Mouse (Mus musculus) heart, postnatal 25 days (tissue): ENCODE data around the gene Pip4k2a. TPM values are rescaled to one million over a fixed set of nuclear protein-coding genes. Genes with fewer than 3 reads are reported as not detected.
A peak's percentile ranks its signal among the peaks of the same experiment; 100 is the strongest.
"Not testable (repeated sequence)": the region's sequence is repeated elsewhere in the genome, so short reads cannot be mapped to it uniquely, and the experiment has no call there.

Experiments used
- DNase-seq: peaks from one replicate; pipeline ENCODE4 v3.0.0; 2022; ENCODE audit warnings: low spot score
- intact Hi-C: fragments of 180-260 bp; cut with DNase I; formaldehyde crosslinking; loops from one replicate; pipeline ENCODE4 v1.15.1; 2025
- total RNA-seq, 2 experiments: library from RNA; stranded (reverse); gene quantifications; 2 replicates each; pipeline ENCODE4 v1.2.3; 2021

The Pip4k2a gene
- total RNA-seq, 2 experiments from 2014 or later, result 7.1 to 7.6 TPM

DNA sequence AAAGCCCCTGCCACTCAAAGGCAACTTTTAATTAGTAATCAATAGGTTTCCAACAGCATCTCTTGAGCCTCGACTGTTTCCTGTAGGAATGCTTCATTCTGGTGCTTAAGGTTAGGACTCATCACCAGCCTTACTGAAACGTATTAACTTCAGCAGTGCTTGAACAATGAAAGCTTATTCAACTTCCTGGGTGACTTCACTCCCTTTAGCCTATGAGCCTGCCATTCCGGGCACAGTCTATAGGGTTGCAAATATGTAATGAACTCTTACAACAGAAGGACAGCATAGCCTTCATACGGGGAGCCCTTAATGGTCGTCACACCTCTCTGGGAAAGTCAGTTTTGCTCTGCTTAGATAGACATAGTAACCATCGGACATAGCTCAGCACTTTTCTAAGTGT is 87.7 kb downstream of the Pip4k2a start:
- intact Hi-C loops, result no loop called here
- no peak for DNase-seq

DNA sequence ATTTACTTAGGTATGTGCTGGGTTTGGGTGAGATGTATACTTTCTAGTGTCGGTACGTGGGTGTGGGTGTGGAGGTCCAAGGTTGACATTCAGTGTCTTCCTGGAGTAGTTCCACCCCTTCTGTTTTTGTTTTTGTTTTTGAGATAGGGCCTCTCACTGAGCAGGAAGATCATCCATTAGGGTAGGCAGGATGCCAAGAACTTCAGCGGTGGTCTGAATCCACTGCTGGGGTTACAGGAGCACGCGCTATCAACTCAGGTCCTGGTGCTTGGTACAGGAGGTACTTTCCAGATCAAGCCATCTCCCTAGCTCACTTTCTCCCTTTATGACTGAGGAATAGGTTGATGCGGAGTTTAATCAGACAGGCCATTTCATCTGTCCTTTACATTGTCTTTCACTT is 88.2 kb downstream of the Pip4k2a start:
- no peak for DNase-seq

DNA sequence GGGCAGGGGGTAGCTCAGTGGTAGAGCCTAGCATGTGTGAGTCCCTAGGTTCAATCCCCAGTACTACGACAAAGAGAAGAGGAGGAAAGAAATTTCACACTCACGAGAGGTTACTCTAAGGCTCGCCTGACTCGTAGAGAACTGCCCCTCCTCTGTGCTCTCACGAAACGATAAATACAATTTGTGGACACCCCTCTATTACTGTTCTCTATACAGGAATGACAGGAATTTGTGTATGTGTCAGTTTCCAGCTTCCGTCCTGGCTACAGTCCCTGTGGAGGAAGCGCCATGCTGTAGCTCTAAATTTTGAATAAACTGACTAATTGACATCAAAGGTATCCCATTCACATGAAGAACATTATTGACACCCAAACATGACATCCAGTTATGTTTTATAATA is 90.7 kb downstream of the Pip4k2a start:
- no peak for DNase-seq
- intact Hi-C loops, result no loop called here

More for the DNA sequence above, 88.2 kb downstream of the Pip4k2a start:
- intact Hi-C loops, result no loop called here

DNA sequence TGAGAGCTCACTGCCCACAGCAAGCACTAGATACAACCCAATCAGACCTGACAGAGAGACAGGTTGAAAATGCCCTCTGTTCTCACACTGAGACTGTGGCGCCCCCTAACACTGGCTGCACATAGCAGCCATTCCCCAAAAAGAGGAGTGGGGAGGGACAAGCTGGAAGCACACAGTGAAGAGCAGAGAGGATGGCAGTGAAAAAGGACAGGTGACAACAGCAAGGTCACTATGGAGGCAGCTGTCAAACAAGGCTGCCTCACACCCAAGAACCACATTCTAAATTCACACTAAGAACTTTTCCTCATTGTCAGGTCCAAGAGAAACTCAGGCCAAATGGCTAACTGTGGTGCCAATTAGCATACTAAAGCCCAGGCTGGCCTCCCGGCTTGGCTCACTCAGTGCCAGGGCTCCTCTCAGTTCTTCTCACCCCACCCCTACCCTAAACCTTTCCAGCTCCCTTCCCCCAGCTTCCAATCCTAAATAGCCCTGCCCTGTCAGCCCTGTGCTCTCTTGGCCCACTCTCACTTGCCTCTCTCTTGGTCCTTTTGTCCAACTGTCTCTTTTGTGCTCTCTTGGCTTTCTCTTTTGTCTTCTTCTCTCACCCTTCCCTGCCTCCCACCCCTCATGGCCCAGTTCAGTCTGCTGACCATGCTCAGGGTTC is 91.4 kb downstream of the Pip4k2a start:
- no peak for DNase-seq
- intact Hi-C loops, result no loop called here

DNA sequence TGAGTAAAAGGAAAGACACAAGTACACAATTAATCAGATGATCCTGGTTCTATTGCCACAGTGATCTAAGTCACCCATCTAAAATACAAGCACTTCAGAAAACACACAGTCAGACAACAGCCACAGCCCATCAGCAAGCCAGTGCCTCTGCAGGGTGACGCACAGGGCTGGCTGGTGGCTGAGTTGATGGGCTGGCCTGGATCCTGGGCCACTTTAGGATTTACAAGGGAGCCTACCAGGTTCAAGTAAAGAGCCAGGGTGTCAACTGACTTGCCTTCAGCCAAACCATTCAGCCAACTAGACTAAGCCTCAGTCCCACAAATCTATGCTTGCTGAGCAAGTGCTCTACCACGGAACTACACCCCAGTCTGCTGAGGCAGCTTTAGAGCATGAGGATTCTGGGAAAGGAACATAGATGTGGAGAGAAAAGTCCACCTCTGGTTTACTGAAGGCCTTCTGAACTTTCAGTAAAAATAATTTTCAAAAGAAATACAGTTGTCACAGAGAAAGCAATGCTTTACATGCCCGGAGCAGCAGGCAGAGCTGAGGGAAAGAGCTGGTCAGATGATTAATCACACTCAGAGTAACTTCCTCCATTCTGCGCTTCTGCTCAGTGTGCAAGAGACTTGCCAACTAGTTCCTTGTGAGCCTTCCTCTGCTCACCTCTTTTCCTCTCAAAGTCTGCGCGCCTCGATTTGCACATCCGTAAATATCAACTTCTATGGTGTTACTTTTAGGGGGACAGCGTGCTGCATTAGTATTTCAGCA is 94.4 kb downstream of the Pip4k2a start:
- intact Hi-C loops, result no loop called here

DNA sequence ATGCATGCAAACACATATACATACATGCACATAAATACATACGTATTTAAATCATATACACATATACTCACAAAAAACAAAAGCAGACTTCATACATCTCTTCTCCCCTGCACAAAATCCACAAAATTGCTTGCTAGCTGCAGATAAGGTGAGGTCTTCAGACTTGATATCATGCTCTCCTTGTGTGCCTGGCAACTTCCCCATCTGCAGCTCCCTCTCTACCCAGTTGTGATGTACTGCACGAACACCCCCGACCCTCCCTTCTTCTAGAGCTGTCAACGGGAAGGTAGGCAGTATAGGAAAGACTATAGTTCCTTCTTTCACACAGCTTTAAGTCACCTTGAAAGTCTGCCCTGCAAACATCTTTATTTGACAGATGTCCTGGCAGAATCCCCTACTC is 96.8 kb downstream of the Pip4k2a start:
- intact Hi-C loops, result no loop called here
- no peak for DNase-seq

More for the DNA sequence above, 94.4 kb downstream of the Pip4k2a start:
- DNase-seq, result no peak

DNA sequence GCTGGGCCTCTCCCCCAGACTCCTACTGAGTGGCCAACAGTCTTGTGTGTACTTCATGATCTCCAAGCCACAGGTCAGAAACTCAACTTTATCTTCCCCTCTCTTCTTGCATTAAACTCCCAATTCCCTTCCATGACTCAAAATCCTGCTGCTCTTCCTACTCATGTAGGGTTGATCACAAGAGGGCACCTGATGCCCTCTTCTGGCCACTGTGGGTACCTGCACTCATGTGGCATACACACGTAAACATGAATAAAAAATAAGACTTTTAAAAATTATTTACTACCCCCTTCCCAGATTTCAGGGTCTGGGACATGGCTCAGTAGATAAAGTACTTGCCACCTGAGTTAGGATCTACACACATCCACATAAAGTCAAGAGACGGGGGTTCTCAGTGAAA is 97.3 kb downstream of the Pip4k2a start:
- intact Hi-C loops, result no loop called here

DNA sequence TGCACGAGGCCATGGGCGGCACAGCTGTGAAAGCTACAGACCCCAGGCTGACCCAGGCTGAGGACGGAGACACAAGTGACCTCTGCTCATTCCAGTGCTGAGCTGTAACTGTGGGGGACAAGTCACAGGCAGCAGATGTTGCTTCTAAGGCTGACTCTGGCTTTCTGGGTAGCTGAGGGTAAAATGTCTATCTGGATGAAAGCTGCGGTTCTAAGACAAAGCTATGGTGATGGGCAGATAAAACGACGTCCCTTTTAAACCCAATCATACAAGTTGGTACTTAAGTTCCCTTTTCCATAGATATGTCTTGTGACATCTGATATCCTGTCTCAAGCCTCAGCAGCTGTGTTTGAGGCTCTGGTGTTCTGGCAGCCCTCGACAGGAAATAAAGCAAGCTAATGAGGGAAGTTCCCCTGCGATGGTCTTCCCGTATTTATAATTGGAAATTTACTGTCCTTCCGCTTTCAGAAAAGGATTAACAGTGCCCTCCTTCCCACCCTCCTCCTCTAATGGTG is 100.1 kb downstream of the Pip4k2a start:
- intact Hi-C loops, result loop anchor here (5.0 kb wide), 1 partner anchor 100 kb away; the partner anchor contains the start of genes 4930426L09Rik and Pip4k2a
- peak; percentile 4 for DNase-seq

More for the DNA sequence above, 97.3 kb downstream of the Pip4k2a start:
- DNase-seq, result no peak

DNA sequence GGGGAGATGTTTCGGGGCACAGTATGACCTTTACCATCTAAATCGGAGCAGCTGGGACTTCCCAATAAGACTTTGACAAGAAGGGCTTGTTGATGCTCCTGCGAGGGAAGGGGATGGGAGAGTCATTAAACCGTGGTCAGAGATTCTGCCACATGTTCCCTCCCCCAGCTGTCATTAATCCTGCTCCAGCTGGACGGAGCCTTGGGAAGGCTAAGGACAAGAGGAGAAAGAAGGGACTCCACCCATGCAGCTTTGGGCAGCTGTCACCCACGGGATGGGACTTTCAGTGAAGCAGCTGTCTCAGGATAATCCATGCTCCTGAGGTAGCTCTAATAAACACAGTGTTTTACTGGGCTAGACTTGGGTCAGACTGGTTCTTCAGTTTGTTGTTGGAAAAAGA is 101.9 kb downstream of the Pip4k2a start:
- peak; percentile 8 for DNase-seq
- intact Hi-C loops, result loop anchor here (5.0 kb wide), 1 partner anchor 101 kb away; the partner anchor contains the start of genes 4930426L09Rik and Pip4k2a

DNA sequence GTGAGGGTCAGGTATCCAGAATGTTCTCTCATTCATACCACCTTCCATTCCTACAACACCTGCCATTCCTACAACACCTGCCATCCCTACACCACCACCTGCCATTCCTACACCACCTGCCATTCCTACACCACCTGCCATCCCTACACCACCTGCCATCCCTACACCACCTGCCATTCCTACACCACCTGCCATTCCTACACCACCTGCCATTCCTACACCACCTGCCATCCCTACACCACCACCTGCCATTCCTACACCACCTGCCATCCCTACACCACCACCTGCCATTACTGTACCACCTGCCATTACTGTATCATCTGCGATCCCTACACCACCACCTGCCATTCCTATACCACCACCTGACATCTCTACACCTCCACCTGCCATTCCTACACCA is 104.6 kb downstream of the Pip4k2a start:
- intact Hi-C loops, DNase-seq: not testable (repeated sequence)

DNA sequence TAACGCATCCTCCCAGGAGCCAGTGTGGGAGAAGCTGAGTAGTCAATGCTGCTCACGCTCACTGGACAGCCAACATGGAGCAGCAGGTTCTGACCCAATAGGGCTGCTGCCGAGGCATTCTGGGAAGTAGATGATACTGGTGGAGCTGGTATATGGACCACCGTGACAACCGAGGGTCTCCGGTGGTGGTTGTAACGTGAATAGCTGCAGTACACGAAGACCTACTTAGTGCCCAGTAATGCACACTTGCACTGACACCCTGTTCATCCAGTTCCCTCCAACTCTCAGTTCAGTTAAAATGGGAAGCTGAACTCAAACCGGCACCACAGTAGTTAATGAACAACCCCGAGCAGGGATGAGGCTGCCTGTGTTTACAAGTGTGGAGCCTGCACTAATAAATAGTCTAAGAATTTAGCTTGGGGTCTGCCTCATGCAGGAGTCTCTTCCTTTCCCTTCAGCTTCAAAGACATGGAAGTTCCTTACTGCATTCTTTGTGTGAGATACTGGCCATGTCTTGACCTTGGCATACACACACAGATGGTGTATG is 105.9 kb downstream of the Pip4k2a start:
- DNase-seq, result no peak
- intact Hi-C loops, result no loop called here

DNA sequence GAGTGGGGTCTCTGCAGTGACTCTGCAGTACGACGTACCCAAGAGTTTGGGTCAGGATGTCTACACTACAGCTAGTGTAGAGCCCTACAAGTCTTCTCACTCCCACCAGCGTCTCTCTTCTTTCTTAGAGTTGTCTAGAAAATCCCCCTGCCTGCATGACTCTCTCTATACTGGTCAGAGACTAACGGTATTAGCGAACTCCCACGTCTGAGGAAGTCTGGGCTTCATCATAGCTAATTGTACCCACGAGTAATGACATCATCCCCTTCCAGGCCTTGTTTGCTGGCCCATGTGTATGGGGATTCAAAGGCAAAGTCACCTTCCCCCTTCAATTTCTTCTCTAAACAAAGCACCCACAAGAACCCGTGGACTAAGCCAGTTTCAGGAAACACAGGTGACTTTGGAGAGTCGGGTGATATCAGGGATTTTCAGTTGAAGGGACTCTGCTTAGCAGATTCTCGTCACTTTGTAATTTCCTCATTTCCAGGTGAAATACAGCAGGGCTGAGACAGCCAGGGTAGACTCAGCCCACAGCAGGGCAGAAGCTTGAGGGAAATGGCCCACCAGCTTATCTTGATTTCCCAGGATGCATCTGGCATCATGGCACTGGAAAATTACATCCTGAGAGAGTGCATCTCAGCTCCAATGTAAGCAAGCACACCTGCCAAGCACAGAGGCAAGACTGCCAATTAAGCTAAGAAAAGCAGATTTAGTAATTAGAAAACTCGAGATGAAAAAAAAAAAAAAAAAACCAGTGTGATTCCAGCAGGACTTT is 107.5 kb downstream of the Pip4k2a start:
- intact Hi-C loops, result no loop called here
- no peak for DNase-seq

DNA sequence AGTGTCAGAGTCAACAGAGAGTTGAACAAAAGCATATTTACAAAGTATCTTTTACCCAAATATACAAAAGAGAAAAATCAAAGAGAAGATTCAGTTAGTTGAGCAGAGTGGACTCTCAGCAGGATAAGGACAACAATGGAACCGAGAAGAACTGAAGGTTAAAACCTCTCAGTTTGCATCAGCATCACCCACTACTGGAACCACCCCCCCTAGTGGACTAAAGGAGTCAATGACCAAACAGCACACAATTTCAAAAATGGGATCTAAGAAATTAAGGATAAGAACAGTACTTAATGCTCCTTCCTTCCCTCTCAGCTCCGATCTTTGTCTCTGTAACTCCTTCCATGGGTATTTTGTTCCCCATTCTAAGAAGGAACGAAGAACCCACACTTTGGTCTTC is 113.6 kb downstream of the Pip4k2a start:
- intact Hi-C loops, result no loop called here
- DNase-seq, result no peak

DNA sequence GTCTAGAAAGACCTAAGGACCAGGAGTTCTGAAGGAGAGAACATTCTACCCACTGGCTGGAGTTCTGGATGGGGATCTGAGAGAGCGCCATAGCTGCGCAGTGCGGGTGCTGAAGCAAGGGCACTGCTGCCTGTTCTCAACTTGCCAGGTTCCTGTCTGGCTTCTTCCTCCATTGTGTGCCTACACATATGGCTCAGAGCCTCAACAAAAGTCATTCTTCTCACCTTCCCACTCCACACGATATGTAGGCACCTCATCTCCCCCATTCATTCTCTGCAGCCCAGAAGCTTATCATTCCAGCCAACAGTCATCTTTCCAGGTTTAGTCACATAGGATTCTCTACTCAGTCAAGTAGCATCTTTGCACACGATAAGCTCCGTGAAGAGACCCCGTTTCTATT is 123.3 kb downstream of the Pip4k2a start:
- intact Hi-C loops, result loop anchor here (5.0 kb wide), 3 partner anchors 123 to 468 kb away; partner anchors contain the start of genes 4930426L09Rik and Pip4k2a

DNA sequence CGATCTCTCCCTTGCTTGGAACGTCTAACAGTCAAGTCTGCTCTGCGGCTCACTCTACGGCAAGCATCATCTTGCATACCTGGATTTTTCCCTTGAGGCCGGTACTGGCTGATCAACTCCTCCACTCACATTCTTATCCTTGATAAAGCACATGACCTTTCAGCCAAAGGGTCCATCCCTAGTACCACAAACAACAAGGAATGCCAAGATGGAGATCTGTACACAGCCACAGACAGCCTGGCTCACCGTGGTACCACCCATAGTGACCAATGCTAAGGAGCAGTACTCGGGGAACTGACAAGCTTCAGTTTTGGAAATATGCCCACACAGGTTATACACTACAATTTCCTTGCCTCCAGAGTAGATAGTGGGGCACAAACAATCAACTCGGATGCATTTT is 123.9 kb downstream of the Pip4k2a start:
- intact Hi-C loops, result loop anchor here (5.0 kb wide), 3 partner anchors 123 to 468 kb away; partner anchors contain the start of genes 4930426L09Rik and Pip4k2a
- no peak for DNase-seq

More for the DNA sequence above, 123.3 kb downstream of the Pip4k2a start:
- no peak for DNase-seq

DNA sequence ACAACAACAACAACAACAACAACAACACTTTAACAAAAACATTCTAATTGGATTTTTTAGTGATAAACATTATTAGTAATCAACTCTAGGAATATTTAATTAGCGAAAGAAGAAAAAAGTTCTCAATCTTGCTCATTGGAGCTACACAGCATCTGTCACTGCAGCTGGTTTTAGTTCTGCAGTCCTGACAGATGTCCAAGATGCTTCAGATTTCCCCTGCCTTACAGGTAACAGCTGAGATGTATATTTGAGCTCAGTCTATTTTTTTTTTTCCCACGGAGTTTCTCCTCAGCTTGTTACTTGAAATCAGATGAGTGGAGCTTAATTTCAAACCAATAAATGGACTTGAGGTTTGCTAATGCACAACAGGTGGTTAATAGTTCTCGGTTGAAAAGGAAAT is 124.5 kb downstream of the Pip4k2a start:
- intact Hi-C loops, result loop anchor here (2.0 to 5.0 kb wide), 4 partner anchors 124 to 469 kb away; partner anchors contain the start of genes 4930426L09Rik and Pip4k2a
- no peak for DNase-seq

DNA sequence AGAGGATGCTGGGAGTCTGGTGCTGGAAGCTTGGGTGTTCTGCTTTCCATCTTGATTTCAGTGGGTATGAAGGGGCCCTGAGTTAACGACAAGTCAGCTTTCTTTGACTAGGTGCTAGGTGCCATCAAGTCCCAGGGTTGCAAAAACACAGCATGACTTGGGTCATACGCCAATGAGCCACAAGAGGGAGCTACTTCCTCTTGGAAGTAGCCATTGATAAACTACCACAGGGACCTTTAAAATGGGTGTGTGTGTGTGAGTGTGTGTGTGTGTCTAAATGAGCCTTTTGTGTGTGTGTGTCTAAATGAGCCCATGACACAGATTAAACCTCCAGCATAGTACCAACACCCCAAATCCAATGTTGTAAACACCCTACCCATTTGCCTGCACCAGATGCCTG is 125.1 kb downstream of the Pip4k2a start:
- DNase-seq, result peak; percentile 32
- intact Hi-C loops, result loop anchor here (2.0 to 5.0 kb wide), 4 partner anchors 125 to 470 kb away; partner anchors contain the start of genes 4930426L09Rik and Pip4k2a

DNA sequence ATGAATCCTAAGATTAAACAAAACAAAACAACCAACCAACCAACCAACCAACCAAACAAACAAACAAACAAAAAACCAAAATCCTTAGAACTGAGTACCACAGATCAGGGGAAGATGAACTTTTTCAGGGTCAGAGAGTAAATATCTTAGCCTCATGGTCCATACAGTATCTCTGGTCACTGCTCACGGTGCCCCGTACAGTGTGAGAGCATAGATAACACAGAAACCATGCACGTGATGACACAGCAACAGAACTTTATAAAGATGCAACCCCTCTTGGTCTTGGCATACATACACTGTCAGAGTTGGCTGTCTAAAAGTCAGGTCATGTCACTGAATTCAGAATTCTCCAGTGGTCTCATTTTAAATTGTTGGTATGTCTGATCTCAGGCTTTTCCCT is 126.8 kb downstream of the Pip4k2a start:
- intact Hi-C loops, result loop anchor here (5.0 kb wide), 3 partner anchors 126 to 471 kb away; partner anchors contain the start of genes 4930426L09Rik and Pip4k2a

DNA sequence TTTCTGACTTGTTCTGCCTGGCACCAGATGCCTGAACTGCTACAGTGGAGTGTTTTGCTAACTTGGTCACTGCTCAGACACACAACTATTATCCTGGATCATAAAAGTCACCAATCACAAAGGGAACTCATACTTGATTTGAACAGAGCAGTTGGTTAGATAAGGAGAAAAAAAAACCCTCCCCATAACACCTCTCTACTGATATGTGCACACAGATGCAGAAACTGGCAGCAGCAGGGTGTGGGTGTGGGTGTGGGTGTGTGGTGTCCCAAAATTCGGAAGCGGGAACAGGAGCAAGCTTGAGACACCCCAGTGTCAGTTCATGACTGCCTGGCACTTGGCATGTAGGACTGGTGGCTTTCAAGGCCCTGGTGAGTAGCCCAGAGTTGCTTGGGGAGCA is 130.9 kb downstream of the Pip4k2a start:
- intact Hi-C loops, result loop anchor here (5.0 to 10.0 kb wide), 2 partner anchors 285 to 482 kb away; no protein-coding TSS in a partner anchor
- DNase-seq, result no peak

More for the DNA sequence above, 126.8 kb downstream of the Pip4k2a start:
- DNase-seq, result no peak
